Mouse (Mus musculus): Measurements from ENCODE around the gene Tmem132a. TPM values are rescaled to one million over a fixed set of nuclear protein-coding genes. Genes with fewer than 3 reads are reported as not detected.

The Tmem132a gene
- polyA plus RNA-seq, 1 experiment = 4.9 TPM

DNA sequence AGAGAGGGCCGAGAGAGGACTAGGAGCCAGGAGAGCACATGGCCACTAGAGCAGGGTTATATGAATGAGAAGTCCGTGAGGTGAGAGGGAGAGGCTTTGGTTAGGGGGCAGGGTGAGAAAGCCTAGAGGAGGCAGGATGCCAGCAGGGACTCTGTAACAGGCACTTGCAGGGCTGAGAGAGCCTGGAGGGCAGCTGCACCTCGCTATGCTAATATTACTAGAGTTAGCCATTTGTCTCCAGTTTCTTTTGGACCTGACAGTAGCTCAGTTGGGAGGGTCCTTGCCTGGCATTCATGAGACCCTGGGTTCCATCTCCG lies 59.6 kb downstream of the Tmem132a start:
- Histone ChIP-seq H3K27me3 (ENCODE audit: control insufficient read depth, insufficient read depth, low read length) (no peaks in the 10 kb centered on the region), H3K4me1 (ENCODE audit: control insufficient read depth, insufficient read depth, insufficient read length) (no peaks in the 10 kb centered on the region; the same call in 1 of the 2 replicates), H3K27ac (ENCODE audit: insufficient read depth, low read length) (no peak overlapping the region), H3K4me3 (ENCODE audit: extremely low read depth, insufficient read depth, insufficient read length) (no peak overlapping the region), H3K36me3 (ENCODE audit: control insufficient read depth, insufficient read depth, low read length) (no peaks in the 10 kb centered on the region)
- WGBS = 87% methylated on average over 4 of the region's 4 CpGs
- no peak for DNase-seq (ENCODE audit: low read depth in 1 of 2, low spot score in 2 of 2)
- TF ChIP-seq CTCF (IDR thresholded peaks at IDR 0.05; ENCODE audit: extremely low read depth, insufficient read depth, insufficient read length, insufficient replicate concordance) = no peak
- no peak for TF ChIP-seq POLR2A (IDR thresholded peaks at IDR 0.05; ENCODE audit: low read depth, low read length)

DNA sequence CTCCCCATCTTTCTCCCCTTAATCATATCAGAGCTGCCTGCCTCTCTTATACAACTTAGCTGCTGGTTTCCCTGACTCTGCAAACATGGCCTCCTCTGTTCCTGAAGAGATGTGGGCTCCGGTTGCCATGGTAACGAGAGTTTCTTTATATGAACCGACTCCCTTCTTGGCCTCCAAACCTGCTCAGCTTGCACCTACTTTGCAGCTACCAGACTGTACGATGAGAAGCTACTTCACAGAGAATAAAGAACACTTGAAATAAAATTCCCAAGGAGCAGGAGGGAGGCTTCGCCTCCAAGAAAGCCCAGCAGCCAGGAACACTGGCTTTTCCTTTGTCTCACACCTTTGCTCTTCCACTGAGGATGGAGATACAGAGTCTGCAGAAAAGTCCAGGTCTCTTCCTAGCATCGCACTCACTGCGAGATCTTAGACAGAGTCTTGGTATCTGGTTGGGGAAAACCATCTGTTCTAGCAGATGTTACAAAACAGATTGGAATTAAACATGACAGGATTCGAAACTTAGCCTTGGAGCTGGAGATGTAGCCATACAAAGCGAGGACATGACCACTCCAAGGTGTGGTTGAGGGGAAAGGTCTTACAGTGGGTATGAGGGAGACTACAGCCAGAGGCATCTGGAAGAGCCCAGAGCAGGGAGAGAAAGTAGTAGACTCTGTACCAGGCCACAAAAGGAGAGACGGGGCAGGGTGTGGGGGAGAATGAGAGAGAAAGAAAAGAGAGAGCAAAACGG lies 60.1 kb downstream of the Tmem132a start:
- H3K27ac ChIP-seq (ENCODE audit: insufficient read depth, low read length) = no peak overlapping the region
- WGBS = 88% methylated on average over 11 of the region's 11 CpGs

DNA sequence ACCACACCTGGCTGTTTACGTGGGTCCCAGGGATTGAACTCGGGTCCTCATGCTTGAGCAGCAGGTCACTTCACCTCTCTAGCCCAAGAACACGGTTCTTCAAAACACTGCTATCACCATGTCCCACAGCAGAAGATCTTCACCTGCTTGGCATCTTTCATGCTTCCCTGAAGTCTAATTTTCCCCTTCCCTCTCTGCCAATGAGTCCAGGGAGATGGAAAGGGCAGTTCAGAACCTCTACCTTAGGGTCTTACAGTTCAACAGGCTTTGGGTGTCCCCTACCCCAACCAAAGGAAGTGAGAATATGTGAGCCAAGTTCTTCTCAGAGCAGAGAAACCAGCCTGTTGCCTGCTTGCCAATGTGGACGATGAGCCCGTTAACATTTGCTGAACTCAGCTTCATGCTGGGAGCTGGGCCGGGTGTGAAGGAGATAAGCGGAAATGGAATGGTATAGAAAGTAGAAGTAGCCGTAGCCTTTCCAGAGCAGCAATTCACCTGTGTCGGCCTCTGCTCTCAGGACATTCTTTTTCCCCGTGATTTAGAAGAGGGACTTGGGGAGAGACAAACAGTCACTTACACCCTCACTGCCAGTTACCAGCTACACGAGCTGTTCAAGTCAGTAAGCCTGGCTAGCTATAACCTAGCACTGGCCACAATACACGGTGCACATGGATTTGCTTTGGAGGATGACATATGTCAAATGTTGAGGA lies 61.1 kb downstream of the Tmem132a start:
- WGBS = 86% methylated on average over 12 of the region's 12 CpGs
- no peak overlapping the region for H3K27ac ChIP-seq (ENCODE audit: insufficient read depth, low read length)
- no peak for DNase-seq (ENCODE audit: low read depth in 1 of 2, low spot score in 2 of 2)

More for the DNA sequence above, 60.1 kb downstream of the Tmem132a start:
- H3K36me3 ChIP-seq (ENCODE audit: control insufficient read depth, insufficient read depth, low read length) = no peaks in the 10 kb centered on the region
- TF ChIP-seq POLR2A (IDR thresholded peaks at IDR 0.05; ENCODE audit: low read depth, low read length) (no peak), CTCF (IDR thresholded peaks at IDR 0.05; ENCODE audit: extremely low read depth, insufficient read depth, insufficient read length, insufficient replicate concordance) (no peak)
- no peaks in the 10 kb centered on the region; the same call in 1 of the 2 replicates for H3K4me1 ChIP-seq (ENCODE audit: control insufficient read depth, insufficient read depth, insufficient read length)
- no peaks in the 10 kb centered on the region for H3K27me3 ChIP-seq (ENCODE audit: control insufficient read depth, insufficient read depth, low read length)
- H3K4me3 ChIP-seq (ENCODE audit: extremely low read depth, insufficient read depth, insufficient read length) = no peak overlapping the region
- DNase-seq (ENCODE audit: low read depth in 1 of 2, low spot score in 2 of 2) = no peak

More for the DNA sequence above, 61.1 kb downstream of the Tmem132a start:
- Histone ChIP-seq H3K36me3 (ENCODE audit: control insufficient read depth, insufficient read depth, low read length) (no peaks in the 10 kb centered on the region), H3K27me3 (ENCODE audit: control insufficient read depth, insufficient read depth, low read length) (no peaks in the 10 kb centered on the region), H3K4me1 (ENCODE audit: control insufficient read depth, insufficient read depth, insufficient read length) (no peaks in the 10 kb centered on the region; the same call in 1 of the 2 replicates), H3K4me3 (ENCODE audit: extremely low read depth, insufficient read depth, insufficient read length) (no peak overlapping the region)
- TF ChIP-seq CTCF (IDR thresholded peaks at IDR 0.05; ENCODE audit: extremely low read depth, insufficient read depth, insufficient read length, insufficient replicate concordance) (no peak), POLR2A (IDR thresholded peaks at IDR 0.05; ENCODE audit: low read depth, low read length) (no peak)

Other genes starting within 250 kb of the Tmem132a start
- gene Vwce, start 235.7 kb downstream of the Tmem132a start, polyA plus RNA-seq (2012; rRNA removed) = 0.07 and 0.21 TPM in 2 replicates
- gene Pga5, start 191.9 kb downstream of the Tmem132a start, polyA plus RNA-seq (2012; rRNA removed) = not detected in 2 replicates
- gene Vps37c, start 181.2 kb downstream of the Tmem132a start, polyA plus RNA-seq (2012; rRNA removed) = 19.7 and 22.0 TPM in 2 replicates
- gene Cd5, start 130.9 kb downstream of the Tmem132a start, polyA plus RNA-seq (2012; rRNA removed) = 35.2 and 41.1 TPM in 2 replicates
- gene Cd6, start 39.9 kb downstream of the Tmem132a start, polyA plus RNA-seq (2012; rRNA removed) = 41.0 and 47.0 TPM in 2 replicates
- gene Slc15a3, start 30.2 kb downstream of the Tmem132a start, polyA plus RNA-seq (2012; rRNA removed) = 39.7 and 45.4 TPM in 2 replicates
- gene Tmem109, start 12.1 kb upstream of the Tmem132a start, polyA plus RNA-seq (2012; rRNA removed) = 45.8 and 47.9 TPM in 2 replicates
- 146 and 181 TPM in 2 replicates for gene Prpf19, start 25.3 kb upstream of the Tmem132a start, polyA plus RNA-seq (2012; rRNA removed)
- 0.04 TPM in 2 replicates for gene Zp1, start 50.7 kb upstream of the Tmem132a start, polyA plus RNA-seq (2012; rRNA removed)
- 0.54 and 0.82 TPM in 2 replicates for gene Ptgdr2, start 67.2 kb upstream of the Tmem132a start, polyA plus RNA-seq (2012; rRNA removed)
- gene Ccdc86, start 79.3 kb upstream of the Tmem132a start, polyA plus RNA-seq (2012; rRNA removed) = 4.3 and 5.8 TPM in 2 replicates
- gene Ms4a10, start 104.7 kb upstream of the Tmem132a start, polyA plus RNA-seq (2012; rRNA removed) = not detected in 2 replicates
- 0.06 and 0.35 TPM in 2 replicates for gene Ms4a15, start 123.3 kb upstream of the Tmem132a start, polyA plus RNA-seq (2012; rRNA removed)
- gene Ms4a18, start 148.1 kb upstream of the Tmem132a start, polyA plus RNA-seq (2012; rRNA removed) = not detected in 2 replicates
- 2.1 and 2.6 TPM in 2 replicates for gene Ms4a8a, start 211.2 kb upstream of the Tmem132a start, polyA plus RNA-seq (2012; rRNA removed)